Mouse (Mus musculus): ENCODE measurements around the gene Tmem126a.

The Tmem126a gene

GRCm38 (mm10) chr7:90440044-90440443 lies 17.0 kb downstream of the Tmem126a start:
- ChIA-PET POLR2A (interaction anchor here in 2 of 4 experiments (0.7 to 1.4 kb wide), 4 partner anchors 11 to 17 kb away, joined by 3 to 4 read pairs (median 3); partner anchors contain the start of gene Tmem126a (in 2 of the 2)), CTCF (interaction anchor here in 1 of 4 experiments (0.5 kb wide), 1 partner anchor 1104 kb away, joined by 3 read pairs; no protein-coding TSS in a partner anchor)

GRCm38 (mm10) chr7:90432221-90432620 lies 24.8 kb downstream of the Tmem126a start:
- POLR2A ChIA-PET: no interaction called here
- CTCF ChIA-PET: no interaction called here

- POLR2A ChIA-PET: interaction anchor here (0.6 to 3.2 kb wide), 12 partner anchors 11 to 486 kb away, joined by 3 to 24 read pairs (median 4); partner anchors contain the start of genes Crebzf (in 1 of the 4), Eed (in 1 of the 4), Hikeshi (in 1 of the 4) and Tmem126a (in 1 of the 4)
- CTCF ChIA-PET: interaction anchor here in 2 of 4 experiments (0.7 to 1.9 kb wide), 3 partner anchors 17 to 1005 kb away, joined by 3 to 9 read pairs (median 4); no protein-coding TSS in a partner anchor
Observed at GRCm38 (mm10) chr7:90427006-90427405, 30.0 kb downstream of the Tmem126a start.

- POLR2A ChIA-PET: interaction anchor here (0.5 to 3.2 kb wide), 13 partner anchors 12 to 908 kb away, joined by 3 to 24 read pairs (median 4); partner anchors contain the start of genes Crebzf (in 1 of the 4), Eed (in 1 of the 4), Hikeshi (in 1 of the 4) and Tmem126a (in 1 of the 4)
- CTCF ChIA-PET: interaction anchor here in 2 of 4 experiments (0.7 to 1.9 kb wide), 3 partner anchors 17 to 1006 kb away, joined by 3 to 9 read pairs (median 4); no protein-coding TSS in a partner anchor
Observed at GRCm38 (mm10) chr7:90426020-90427001, 30.7 kb downstream of the Tmem126a start, which contains the start of gene Ccdc89. Gene Ccdc89, plus strand, starts transcription at chr7:90426577.

- ChIA-PET POLR2A (interaction anchor here in 1 of 4 experiments (0.6 kb wide), 1 partner anchor 190 kb away, joined by 5 read pairs; no protein-coding TSS in a partner anchor), CTCF (interaction anchor here in 2 of 4 experiments (0.8 to 1.6 kb wide), 6 partner anchors 9 to 932 kb away, joined by 3 to 9 read pairs (median 4); partner anchors contain the start of gene Sytl2 (in 1 of the 2))
Observed at GRCm38 (mm10) chr7:90409934-90410333, 47.1 kb downstream of the Tmem126a start.

Data from embryonic stem cell, embryonic (primary cell).